Mouse (Mus musculus): ENCODE measurements around the gene Chdh.

Gene Chdh

GRCm38 (mm10) chr14:30008733-30009575, at the start of gene Chdh, which contains the start of gene Il17rb:
Gene Chdh (plus strand): TSS chr14:30009023.
Gene Il17rb (minus strand): TSS chr14:30008896.
- TF ChIP-seq CTCF (conservative IDR thresholded peaks at IDR 0.05; ENCODE audit: low read length), result no peak
- no peak for TF ChIP-seq NANOG (IDR thresholded peaks at IDR 0.05; ENCODE audit: borderline replicate concordance, low read length)
- no peak for TF ChIP-seq POU5F1 (IDR thresholded peaks at IDR 0.05; ENCODE audit: borderline replicate concordance, low read length)
- peaks cover 29% of the 10 kb centered on the region for H3K4me1 ChIP-seq (replicated peaks; ENCODE audit: low read depth, low read length)
- no peaks in the 10 kb centered on the region for H3K36me3 ChIP-seq (ENCODE audit: insufficient read depth, low read length)
- no peaks in the 10 kb centered on the region for H3K9me3 ChIP-seq (ENCODE audit: low read length)
- H3K4me3 ChIP-seq (replicated peaks; ENCODE audit: low read length), result peak within 1 kb of the TSS; percentile 79
- H3K27me3 ChIP-seq (ENCODE audit: insufficient read depth, low read length), result peaks cover 55% of the 10 kb centered on the region

DNA sequence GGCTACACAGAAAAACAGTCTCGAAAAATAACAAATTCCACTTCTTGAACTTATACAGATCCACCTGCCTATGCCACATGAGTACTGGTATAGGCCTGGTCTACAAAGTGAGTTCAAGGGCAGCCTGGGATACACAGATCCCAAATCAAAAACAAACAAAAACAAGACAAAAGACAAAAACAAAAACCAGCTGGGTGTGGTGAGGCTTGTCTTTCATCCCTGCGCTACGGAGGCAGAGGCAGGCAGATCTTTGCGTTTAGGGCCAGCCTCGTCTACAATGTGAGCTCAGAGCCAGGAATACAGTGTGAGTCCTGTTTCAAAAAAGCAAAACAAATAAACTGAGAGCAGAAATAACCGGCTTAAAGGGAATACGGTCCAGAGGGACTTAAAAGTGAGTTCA, 41.2 kb upstream of the Chdh start:
- Histone ChIP-seq H3K4me1 (replicated peaks; ENCODE audit: low read depth, low read length) (peaks cover 51% of the 10 kb centered on the region), H3K4me3 (replicated peaks; ENCODE audit: low read length) (peak overlapping the region; percentile 98), H3K36me3 (ENCODE audit: insufficient read depth, low read length) (peaks cover 43% of the 10 kb centered on the region), H3K9me3 (ENCODE audit: low read length) (peaks cover 3% of the 10 kb centered on the region), H3K27me3 (ENCODE audit: insufficient read depth, low read length) (no peaks in the 10 kb centered on the region)
- no peak for TF ChIP-seq POU5F1 (IDR thresholded peaks at IDR 0.05; ENCODE audit: borderline replicate concordance, low read length)
- no peak for TF ChIP-seq NANOG (IDR thresholded peaks at IDR 0.05; ENCODE audit: borderline replicate concordance, low read length)
- TF ChIP-seq CTCF (conservative IDR thresholded peaks at IDR 0.05; ENCODE audit: low read length), result no peak

- Histone ChIP-seq H3K4me3 (replicated peaks; ENCODE audit: low read length) (peak within 1 kb of the TSS; percentile 98), H3K4me1 (replicated peaks; ENCODE audit: low read depth, low read length) (peaks cover 51% of the 10 kb centered on the region), H3K9me3 (ENCODE audit: low read length) (no peaks in the 10 kb centered on the region), H3K36me3 (ENCODE audit: insufficient read depth, low read length) (peaks cover 46% of the 10 kb centered on the region), H3K27me3 (ENCODE audit: insufficient read depth, low read length) (no peaks in the 10 kb centered on the region)
- TF ChIP-seq CTCF (conservative IDR thresholded peaks at IDR 0.05; ENCODE audit: low read length), result no peak
- no peak for TF ChIP-seq NANOG (IDR thresholded peaks at IDR 0.05; ENCODE audit: borderline replicate concordance, low read length)
- no peak for TF ChIP-seq POU5F1 (IDR thresholded peaks at IDR 0.05; ENCODE audit: borderline replicate concordance, low read length)
These were observed 40.6 kb upstream of the Chdh start, which contains the start of gene Selenok for GRCm38 (mm10) chr14:29968075-29968821. Gene Selenok (plus strand): TSS chr14:29968308.

GRCm38 (mm10) chr14:29971446-29971845, 37.4 kb upstream of the Chdh start:
- H3K4me1 ChIP-seq (replicated peaks; ENCODE audit: low read depth, low read length), result peaks cover 41% of the 10 kb centered on the region
- H3K36me3 ChIP-seq (ENCODE audit: insufficient read depth, low read length), result peaks cover 60% of the 10 kb centered on the region
- H3K9me3 ChIP-seq (ENCODE audit: low read length), result no peaks in the 10 kb centered on the region
- H3K27me3 ChIP-seq (ENCODE audit: insufficient read depth, low read length), result no peaks in the 10 kb centered on the region
- TF ChIP-seq POU5F1 (IDR thresholded peaks at IDR 0.05; ENCODE audit: borderline replicate concordance, low read length), result no peak
- TF ChIP-seq CTCF (conservative IDR thresholded peaks at IDR 0.05; ENCODE audit: low read length), result no peak
- TF ChIP-seq NANOG (IDR thresholded peaks at IDR 0.05; ENCODE audit: borderline replicate concordance, low read length), result no peak
- no peak overlapping the region for H3K4me3 ChIP-seq (replicated peaks; ENCODE audit: low read length)

GRCm38 (mm10) chr14:29971993-29972392, 36.8 kb upstream of the Chdh start:
- H3K4me1 ChIP-seq (replicated peaks; ENCODE audit: low read depth, low read length), result peaks cover 35% of the 10 kb centered on the region
- TF ChIP-seq POU5F1 (IDR thresholded peaks at IDR 0.05; ENCODE audit: borderline replicate concordance, low read length), result no peak
- H3K9me3 ChIP-seq (ENCODE audit: low read length), result no peaks in the 10 kb centered on the region
- no peaks in the 10 kb centered on the region for H3K27me3 ChIP-seq (ENCODE audit: insufficient read depth, low read length)
- no peak overlapping the region for H3K4me3 ChIP-seq (replicated peaks; ENCODE audit: low read length)
- peaks cover 60% of the 10 kb centered on the region for H3K36me3 ChIP-seq (ENCODE audit: insufficient read depth, low read length)

- no peaks in the 10 kb centered on the region for H3K9me3 ChIP-seq (ENCODE audit: low read length)
- no peaks in the 10 kb centered on the region for H3K27me3 ChIP-seq (ENCODE audit: insufficient read depth, low read length)
- H3K36me3 ChIP-seq (ENCODE audit: insufficient read depth, low read length), result peaks cover 54% of the 10 kb centered on the region
- H3K4me3 ChIP-seq (replicated peaks; ENCODE audit: low read length), result no peak overlapping the region
- peaks cover 30% of the 10 kb centered on the region for H3K4me1 ChIP-seq (replicated peaks; ENCODE audit: low read depth, low read length)
- no peak for TF ChIP-seq CTCF (conservative IDR thresholded peaks at IDR 0.05; ENCODE audit: low read length)
- TF ChIP-seq POU5F1 (IDR thresholded peaks at IDR 0.05; ENCODE audit: borderline replicate concordance, low read length), result no peak
- TF ChIP-seq NANOG (IDR thresholded peaks at IDR 0.05; ENCODE audit: borderline replicate concordance, low read length), result no peak
These were observed 31.9 kb upstream of the Chdh start for GRCm38 (mm10) chr14:29976927-29977326.

DNA sequence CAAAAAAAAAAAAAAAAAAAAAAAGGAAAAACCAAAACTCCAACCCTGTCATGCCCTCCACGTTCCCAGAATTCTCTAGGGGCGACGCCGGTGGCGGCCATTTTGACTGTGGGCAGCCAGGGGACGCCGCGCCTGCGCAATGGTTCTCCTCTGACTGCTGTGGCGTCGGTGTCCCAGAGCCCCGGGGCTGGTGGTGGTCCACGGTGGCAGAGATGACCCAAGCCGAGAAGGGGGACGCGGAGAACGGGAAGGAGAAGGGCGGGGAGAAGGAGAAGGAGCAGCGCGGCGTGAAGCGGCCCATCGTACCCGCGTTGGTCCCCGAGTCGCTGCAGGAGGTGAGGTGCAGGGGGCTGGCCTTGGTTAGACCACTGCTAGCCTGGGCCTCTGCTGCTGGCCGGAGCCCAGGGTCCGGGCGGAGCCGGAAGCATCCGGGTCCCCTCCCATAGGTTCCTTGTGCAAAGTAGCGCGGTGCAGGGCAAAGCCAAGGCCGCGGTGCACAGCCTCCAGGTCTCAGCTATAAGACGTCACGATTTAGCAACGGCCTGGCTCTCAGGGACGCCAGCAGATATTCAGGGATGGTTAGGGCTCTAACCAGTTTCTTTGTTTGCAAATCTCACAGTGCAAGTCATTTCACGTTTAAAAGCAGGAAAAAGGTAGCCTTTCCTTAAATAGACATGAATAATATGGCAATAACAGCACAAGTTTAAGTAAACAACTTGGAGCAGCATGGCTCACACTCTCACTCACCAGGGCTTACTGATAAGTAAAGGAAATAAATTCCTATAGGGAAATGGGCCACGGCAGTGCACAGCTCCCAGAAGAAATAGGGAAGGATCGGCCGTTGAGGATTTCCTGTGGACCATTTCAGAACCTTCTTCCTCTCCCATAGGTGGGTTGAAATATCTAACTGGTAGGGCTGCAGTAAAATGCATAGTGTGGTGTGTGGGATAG, 30.3 kb upstream of the Chdh start, which contains the start of gene Actr8:
Gene Actr8, plus strand, starts transcription at position 84 of the 951 bp plus-strand sequence.
- TF ChIP-seq NANOG (IDR thresholded peaks at IDR 0.05; ENCODE audit: borderline replicate concordance, low read length), result no peak
- TF ChIP-seq POU5F1 (IDR thresholded peaks at IDR 0.05; ENCODE audit: borderline replicate concordance, low read length), result no peak
- TF ChIP-seq CTCF (conservative IDR thresholded peaks at IDR 0.05; ENCODE audit: low read length), result no peak
- H3K4me1 ChIP-seq (replicated peaks; ENCODE audit: low read depth, low read length), result peaks cover 28% of the 10 kb centered on the region
- H3K27me3 ChIP-seq (ENCODE audit: insufficient read depth, low read length), result no peaks in the 10 kb centered on the region
- H3K9me3 ChIP-seq (ENCODE audit: low read length), result no peaks in the 10 kb centered on the region
- H3K36me3 ChIP-seq (ENCODE audit: insufficient read depth, low read length), result peaks cover 54% of the 10 kb centered on the region
- peak within 1 kb of the TSS; percentile 94 for H3K4me3 ChIP-seq (replicated peaks; ENCODE audit: low read length)
